Mouse (Mus musculus): ENCODE results near the gene Nos1ap. TPM values are rescaled to one million over a fixed set of nuclear protein-coding genes. Genes with fewer than 3 reads are reported as not detected.

The Nos1ap gene
- total RNA-seq, 2 experiments from 2014 or later, result 79.2 to 91.1 TPM

DNA sequence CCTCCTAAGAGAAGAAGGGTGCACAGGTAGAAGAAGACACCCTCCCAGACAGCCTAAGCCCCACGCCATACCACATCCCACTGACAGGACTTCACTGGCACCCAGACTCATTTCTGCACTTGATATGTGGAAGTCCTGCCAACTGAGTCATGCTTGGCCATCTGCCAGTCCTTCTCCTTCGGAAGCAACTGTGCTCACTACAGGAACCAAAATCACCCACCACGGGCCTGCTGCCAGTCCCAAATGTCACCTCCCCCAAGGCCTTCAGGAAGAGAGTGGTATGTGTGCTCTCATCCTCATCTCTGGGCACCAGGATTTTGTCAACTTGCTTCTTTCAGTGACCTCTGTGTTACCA is 34.7 kb downstream of the Nos1ap start:
- intact Hi-C loops (cut with DNase I), result no loop called here
- DNase-seq (ENCODE audit: extremely low spot score in 1 of 2, low spot score in 2 of 2), result peak; percentile 84 to 86

DNA sequence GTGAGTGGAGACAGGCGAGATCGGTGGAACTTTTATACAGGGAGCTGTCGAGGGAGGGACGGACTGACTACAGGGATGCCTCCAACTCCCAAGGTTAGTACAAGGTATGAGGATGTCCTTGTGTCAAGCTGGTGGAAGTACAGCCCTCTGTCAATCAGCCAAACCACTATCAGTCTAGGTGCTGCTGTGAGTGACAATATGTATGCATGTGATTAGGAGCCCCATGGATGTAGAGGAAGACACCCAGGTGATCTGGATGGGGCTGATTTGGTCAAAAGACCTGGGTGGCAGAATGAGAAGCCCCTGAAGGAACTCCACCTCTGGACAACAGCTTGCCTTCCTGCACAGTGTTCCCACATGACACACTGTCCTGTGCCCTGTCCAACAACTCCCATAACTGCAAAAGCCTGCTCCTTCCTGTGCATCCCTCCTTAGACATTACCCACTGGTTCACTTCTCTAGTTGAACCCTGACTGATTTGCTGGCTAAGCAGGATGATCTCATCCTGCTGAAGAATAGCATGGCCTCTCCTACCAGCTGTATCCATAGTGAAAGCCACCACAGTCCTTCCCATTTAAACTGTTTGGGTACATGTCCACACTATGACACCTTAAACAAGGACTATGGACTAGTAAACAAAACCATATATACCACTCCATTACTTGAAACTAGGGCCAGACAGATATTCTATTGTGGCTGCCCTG is 35.3 kb downstream of the Nos1ap start:
- intact Hi-C loops (cut with DNase I), result no loop called here
- no peak for DNase-seq (ENCODE audit: extremely low spot score in 1 of 2, low spot score in 2 of 2)

DNA sequence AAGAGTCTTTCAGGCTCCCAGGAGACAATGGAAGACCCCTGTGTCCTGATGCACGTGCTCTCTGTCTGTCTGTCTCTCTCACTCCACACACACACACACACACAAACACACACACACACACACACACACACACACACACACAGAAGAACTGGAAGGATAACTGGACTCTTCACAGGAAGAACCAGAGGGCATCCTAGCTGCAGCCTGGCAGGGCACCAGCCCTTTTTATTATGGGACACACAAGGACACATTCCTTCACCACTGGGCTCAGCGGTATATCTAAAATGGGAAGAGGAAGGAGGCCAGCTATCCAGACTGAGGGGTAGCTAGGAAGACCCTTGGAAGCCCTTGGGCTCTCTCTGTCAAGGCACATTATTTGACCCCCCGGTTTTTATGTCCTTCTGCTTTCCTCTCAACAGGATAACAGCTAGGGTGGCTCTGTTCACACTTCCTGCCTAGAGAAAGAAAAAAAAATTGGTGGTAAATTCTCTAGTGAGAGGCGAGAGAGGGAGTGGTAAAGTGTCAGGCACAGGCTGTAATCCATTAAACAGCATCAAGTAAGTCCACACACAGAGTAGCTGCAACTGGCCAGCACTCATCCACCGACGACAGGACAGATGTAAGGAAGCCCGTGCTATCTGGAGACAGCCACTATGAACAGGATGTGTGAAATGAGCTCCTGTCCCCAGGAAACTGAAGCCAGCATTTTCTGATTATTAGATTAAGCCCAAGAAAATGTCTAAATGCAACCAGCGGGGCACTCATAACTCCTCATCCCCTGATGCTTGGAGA is 38.8 kb downstream of the Nos1ap start:
- DNase-seq (ENCODE audit: extremely low spot score in 1 of 2, low spot score in 2 of 2), result no peak
- intact Hi-C loops (cut with DNase I), result no loop called here

DNA sequence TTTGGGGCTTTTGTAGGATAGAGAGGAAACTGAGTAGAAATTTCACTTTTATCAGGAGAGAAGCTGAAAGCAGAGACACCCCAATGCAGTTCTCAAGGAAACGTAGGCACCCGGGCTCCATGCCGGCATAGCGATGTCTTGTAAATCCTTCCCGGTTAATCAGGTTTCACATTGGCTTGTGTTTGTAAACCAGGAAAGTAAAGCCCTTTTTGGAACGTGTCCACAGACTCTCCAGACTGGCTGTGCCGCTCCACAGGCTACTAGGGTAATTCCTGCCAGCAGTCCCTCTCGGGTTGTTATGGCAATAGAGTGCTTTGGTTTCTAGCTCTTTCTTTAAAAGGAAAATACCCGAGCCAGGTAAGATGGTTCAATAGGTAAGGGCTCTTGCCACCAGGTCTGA is 40.6 kb downstream of the Nos1ap start:
- DNase-seq (ENCODE audit: extremely low spot score in 1 of 2, low spot score in 2 of 2), result peak; percentile 41 to 63
- intact Hi-C loops (cut with DNase I), result no loop called here

DNA sequence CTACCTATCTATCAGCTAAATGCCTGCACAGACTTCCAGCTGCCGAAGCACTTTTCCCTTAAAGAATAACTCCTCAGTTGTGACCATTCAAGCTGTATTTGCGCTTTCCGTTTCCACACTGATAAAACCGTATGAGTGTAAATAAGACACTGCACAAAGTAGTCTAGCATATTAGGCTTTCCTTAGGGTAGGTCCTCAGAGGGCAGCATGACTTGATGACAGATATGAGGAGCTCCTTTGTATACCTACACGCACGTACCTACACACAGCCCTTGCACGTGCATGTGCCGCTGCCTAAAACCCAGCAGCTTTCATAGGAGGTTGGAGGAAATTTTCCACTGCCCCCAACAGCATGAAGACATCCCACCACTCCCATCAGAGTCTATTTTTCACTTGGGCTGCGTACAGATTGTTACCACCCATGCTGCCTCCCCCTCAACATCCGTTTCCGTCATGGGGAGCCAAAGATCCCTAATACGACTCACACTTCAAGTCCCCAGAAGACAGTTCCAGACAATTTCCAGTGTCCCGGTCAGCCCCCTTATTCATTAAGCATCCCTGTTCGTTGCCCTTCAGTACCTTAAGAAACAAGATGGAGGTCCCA is 41.4 kb downstream of the Nos1ap start:
- intact Hi-C loops (cut with DNase I), result no loop called here
- no peak for DNase-seq (ENCODE audit: extremely low spot score in 1 of 2, low spot score in 2 of 2)

DNA sequence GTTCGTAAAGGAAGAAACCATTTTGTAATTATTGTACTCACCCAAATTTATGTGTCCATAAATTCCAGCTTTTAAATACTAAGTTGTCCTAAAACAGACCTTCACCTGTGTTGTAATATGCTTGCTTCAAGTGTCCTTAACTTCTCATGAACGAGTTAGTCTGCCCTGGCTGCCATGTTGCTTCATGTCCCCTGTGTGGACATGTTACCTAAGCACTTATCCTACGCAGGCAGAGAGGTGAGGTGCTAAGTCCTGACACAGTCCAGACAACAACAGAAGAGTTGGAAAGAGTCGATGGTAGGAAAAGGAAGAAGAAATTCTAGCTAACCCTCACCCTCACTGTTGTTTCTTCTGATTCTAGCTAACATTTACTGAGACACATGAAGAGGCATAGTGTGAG is 43.4 kb downstream of the Nos1ap start:
- DNase-seq (ENCODE audit: extremely low spot score in 1 of 2, low spot score in 2 of 2), result no peak
- intact Hi-C loops (cut with DNase I), result no loop called here

DNA sequence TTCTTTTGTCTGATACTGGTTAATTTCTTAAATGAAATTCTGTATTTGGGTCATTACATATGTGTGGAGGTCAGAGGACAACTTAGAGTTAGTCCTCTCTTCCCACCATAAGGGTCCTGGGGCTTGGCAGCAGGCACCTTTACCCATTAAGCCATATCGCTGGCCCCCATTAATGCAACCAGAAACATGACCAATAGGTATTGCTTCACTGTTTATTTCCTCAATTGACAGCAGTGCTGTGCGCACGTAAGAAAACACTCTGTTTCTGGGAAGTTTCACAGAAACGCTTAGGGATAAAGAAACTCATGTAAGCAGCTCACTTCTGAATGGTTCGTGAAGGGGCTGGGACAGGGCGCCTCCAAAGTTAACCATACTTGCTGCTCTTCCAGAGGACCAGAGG is 44.4 kb downstream of the Nos1ap start:
- no peak for DNase-seq (ENCODE audit: extremely low spot score in 1 of 2, low spot score in 2 of 2)
- intact Hi-C loops (cut with DNase I), result no loop called here

DNA sequence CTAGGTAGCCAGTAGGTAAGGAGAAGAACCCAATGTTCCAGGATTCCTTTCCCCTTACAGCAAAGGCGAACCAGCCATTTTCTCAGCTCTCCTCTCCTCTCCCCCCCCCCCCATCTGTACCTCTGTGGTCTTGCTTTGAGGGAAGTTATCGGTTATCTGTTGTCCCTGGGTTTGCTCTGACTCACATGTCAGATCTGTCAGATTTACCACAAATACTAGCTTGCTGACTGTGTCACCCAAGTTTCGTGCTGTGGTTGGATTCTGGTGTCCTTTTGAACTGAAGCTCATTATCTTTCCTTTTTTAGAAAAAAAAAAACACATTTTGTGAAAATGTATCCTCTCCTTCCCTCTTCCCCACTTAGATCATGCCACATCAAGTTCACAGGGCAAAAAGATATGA is 50.2 kb downstream of the Nos1ap start:
- intact Hi-C loops (cut with DNase I), result no loop called here
- DNase-seq (ENCODE audit: extremely low spot score in 1 of 2, low spot score in 2 of 2), result no peak

DNA sequence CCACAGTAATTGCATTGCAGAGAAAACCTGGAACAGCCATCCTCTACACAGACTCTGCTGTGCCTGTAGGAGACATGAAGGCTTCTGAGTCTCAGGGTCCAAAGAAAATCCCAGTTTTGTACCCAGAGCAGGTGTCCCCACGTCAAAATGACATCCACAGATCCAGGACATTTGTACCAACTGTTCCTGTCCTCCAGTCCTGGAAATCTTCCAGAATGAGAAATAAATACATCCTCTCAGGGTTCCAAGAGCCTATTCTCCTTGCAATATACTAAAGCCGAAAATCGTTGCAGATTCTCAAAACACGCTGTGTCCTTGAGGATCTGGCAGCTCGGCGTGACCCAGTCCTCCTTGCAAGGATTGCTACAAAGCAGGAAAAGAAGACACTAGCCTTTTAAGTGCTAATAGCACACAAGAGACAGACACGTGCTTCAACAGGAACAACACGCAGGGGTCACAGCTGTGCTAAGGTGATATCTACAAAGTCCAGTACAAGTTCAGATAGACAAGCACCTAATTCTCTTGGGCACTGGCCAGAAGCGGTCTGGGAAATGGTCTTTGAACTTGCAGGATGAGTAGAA is 51.1 kb downstream of the Nos1ap start:
- peak in 1 of 2 experiments; percentile 36 for DNase-seq (ENCODE audit: extremely low spot score in 1 of 2, low spot score in 2 of 2)
- intact Hi-C loops (cut with DNase I), result no loop called here

DNA sequence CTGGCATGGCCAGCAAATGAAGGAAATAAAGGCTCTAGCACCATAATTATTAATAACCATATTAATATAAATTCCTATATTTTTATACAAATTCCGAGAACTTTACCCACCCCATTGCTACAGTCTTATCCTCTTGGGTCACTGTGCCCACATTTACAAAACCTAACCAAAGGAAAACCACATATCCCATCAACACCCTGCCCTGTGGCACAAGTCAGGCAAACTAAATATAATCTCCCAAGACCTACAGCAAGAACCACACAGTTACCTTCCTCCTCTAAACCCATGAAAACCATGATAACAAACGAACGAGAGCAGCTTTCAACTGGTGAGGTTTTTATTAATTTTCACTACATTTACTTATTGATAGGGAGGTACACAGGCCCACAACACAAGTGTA is 53.3 kb downstream of the Nos1ap start:
- intact Hi-C loops (cut with DNase I), result no loop called here

DNA sequence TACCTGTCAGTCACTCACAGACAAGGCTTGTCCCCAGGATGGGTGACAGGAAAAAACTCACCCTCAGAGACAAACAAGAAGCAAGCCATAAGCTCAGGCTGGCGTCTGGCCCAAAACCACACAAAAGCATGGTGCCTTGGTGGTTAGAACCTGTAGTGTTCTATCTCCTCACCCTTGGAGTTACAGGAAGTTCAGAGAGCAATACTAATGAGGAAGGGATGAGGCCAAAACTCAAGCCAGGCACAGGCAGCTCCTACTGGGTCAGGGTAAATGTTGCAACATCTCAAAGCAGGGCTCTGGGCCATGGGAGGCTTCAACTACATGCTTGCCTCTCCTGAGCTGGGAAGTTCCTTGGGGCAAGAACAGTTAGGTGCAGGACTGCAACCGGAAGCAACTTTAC is 54.4 kb downstream of the Nos1ap start:
- DNase-seq (ENCODE audit: extremely low spot score in 1 of 2, low spot score in 2 of 2), result no peak
- intact Hi-C loops (cut with DNase I), result no loop called here

More for the DNA sequence above, 53.3 kb downstream of the Nos1ap start:
- DNase-seq (ENCODE audit: extremely low spot score in 1 of 2, low spot score in 2 of 2), result no peak

DNA sequence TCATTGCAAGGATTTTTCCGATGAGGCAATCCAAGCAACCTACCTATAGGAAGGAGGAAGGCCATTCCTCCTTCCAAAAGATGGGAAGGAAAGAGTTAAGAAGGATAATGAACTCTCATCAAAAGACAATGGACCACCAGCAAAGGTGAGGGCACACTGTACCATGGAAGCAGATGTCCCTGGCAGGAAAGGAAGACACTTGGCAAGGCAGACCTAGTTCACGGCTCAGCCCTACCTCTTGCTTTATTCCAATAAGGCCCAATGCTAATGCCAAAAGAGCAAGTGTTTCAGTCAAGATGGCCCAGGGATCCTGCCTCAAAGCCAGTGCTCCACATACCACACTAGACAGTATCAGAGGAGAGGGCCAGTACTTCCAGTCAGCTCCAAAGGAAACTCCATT is 58.4 kb downstream of the Nos1ap start:
- no peak for DNase-seq (ENCODE audit: extremely low spot score in 1 of 2, low spot score in 2 of 2)
- intact Hi-C loops (cut with DNase I), result no loop called here

DNA sequence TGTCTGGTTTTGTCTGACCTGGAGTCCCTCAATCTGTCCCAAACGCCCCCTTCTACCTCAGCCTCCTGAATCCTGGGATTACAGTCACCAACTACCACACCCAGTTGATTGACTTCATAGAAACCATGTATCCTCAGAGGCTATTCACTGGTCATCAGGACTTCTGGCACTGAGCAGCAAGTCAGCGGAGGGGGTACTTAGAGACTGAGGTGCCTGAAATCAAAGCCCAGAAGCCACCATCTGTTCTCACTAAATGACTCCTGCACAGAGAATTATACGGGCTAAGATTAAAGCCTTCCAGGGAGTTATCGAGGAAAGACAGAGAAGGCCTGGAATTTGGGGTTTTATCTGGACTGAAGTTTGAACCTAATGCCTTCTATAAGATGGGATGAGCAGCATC is 59.2 kb downstream of the Nos1ap start:
- DNase-seq (ENCODE audit: extremely low spot score in 1 of 2, low spot score in 2 of 2), result no peak
- intact Hi-C loops (cut with DNase I), result no loop called here

DNA sequence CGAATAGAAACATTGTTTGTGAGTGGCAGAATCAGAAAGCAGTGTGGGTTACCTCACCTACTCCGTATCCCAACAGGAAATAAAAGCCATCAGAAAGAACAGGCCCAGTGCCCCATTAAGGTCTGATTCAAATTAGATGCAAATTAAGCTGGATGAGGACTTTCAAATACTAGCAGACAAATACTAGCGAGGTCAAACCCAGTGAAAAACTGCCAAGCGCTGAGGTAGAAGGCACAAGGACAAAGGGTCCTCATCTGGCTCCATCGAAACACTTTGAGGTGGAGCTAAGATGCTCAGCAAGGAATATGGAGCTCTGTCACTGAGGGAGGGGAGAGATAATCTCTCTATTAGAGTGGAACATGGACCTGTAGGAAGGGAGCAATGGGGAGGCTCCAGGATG is 66.8 kb downstream of the Nos1ap start:
- no peak for DNase-seq (ENCODE audit: extremely low spot score in 1 of 2, low spot score in 2 of 2)
- intact Hi-C loops (cut with DNase I), result no loop called here

DNA sequence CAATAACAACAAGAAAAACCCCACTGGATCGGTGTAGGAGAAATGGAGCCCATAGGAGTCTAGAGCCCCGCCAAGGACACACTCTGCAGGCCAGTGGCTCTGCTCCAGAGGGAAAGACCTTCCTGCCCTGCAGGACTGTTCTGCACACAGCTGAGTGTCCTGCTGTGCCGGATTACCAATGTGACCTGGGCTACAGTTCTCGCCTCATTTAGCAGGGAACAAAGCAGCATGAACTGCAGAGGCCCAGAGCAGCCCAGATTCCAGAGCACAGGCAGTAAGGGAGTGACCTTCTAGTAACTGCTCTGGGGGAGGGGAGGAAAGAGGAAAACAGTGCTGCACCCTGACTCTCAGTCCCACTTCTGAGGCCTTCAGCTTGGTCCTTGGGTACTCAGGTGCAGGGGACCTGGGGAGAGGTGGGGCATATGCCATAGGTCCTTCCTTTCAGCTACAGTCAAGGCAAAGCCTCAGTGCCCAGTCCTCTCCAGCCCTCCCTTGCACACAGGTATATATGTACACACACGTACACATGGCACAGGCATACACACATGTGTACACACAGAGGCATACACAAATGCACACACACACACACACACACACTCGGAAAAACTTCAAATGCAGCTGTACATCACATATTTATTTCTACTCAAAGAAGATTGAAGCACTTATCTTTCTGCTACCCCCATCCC is 68.0 kb downstream of the Nos1ap start:
- intact Hi-C loops (cut with DNase I), result no loop called here
- DNase-seq (ENCODE audit: extremely low spot score in 1 of 2, low spot score in 2 of 2), result peak in 1 of 2 experiments; percentile 57

DNA sequence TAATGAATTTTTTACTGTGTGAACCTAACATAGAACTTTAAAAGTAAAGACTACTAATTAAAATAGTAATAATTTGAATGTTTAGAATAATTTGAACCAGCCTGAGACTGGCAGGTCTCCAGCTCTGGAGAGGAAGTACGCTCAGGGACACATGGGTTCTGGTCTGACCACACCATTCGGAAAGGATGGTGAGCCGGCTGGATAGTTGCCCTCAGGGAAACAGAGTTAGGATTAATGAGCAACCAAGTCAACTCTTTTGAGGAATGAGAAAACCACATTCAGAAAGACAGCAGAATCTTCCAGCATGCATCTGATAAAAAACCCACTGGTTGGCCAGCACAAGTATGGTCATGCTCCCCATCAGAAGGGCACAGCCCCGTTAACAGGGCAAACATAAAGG is 69.5 kb downstream of the Nos1ap start:
- intact Hi-C loops (cut with DNase I), result no loop called here
- no peak for DNase-seq (ENCODE audit: extremely low spot score in 1 of 2, low spot score in 2 of 2)

DNA sequence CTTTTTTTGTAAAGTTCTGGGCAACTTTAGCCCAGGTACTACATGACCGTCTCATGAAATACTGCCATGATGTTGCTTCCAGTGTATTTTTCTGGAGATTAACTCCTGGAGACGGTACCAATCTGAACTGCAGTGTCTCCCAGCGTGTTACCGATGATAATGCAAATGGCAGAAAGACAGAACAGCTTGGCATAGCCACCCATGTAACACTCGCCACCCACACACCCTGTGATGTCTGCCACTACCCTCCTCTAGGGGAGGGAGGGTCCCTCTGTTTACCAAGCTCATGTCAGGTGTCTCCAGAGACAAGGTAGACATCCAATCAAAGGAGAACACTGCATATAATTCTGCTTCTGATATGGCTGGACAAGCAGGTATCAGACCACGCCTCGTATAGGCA is 70.0 kb downstream of the Nos1ap start:
- intact Hi-C loops (cut with DNase I), result no loop called here
- no peak for DNase-seq (ENCODE audit: extremely low spot score in 1 of 2, low spot score in 2 of 2)

DNA sequence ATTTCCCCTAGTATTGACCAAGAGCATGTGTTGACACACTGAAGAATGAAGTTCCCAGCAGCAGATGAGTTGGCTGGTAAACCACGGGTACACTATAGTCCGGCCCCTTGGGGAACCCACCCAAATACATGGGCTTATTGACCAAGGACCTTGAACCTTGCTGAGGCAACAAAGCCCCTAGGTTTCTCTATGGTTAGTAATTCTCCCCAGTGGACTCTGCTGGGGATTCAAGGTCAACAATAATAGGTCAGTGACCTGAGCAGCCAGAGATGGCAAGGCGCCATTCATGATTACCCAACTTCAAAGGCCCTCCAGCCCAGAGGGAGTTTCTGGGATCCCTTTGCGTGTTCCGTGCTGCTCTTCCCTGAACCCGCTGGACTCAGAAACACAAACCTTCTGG is 73.5 kb downstream of the Nos1ap start:
- intact Hi-C loops (cut with DNase I), result no loop called here
- DNase-seq (ENCODE audit: extremely low spot score in 1 of 2, low spot score in 2 of 2), result no peak

DNA sequence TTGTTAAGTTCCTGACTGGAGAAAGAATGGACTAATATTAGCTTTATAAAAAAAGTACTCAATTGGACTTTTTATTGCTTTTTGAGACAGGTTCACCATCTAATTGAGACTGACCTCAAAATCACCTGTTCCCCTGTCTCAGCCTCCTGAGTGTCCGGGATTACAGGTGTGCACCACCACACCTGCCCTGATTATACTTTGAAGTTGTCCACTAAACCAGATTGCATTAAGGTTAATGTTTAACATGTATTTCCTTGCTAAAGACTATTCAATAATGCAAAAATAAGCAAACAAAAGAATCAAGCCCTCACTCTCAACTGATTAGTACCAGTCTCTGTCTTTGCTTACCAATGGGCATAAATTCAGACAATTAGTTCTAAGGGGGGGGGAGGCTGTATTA is 74.2 kb downstream of the Nos1ap start:
- intact Hi-C loops (cut with DNase I), result no loop called here
- DNase-seq (ENCODE audit: extremely low spot score in 1 of 2, low spot score in 2 of 2), result no peak

Data from left cerebral cortex, postnatal 10 days (tissue).